Mouse (Mus musculus): Measurements from ENCODE around the gene Gm11011. TPM values are rescaled to one million over a fixed set of nuclear protein-coding genes. Genes with fewer than 3 reads are reported as not detected.

The Gm11011 gene
- total RNA-seq, 4 experiments from 2014 or later: not detected

DNA sequence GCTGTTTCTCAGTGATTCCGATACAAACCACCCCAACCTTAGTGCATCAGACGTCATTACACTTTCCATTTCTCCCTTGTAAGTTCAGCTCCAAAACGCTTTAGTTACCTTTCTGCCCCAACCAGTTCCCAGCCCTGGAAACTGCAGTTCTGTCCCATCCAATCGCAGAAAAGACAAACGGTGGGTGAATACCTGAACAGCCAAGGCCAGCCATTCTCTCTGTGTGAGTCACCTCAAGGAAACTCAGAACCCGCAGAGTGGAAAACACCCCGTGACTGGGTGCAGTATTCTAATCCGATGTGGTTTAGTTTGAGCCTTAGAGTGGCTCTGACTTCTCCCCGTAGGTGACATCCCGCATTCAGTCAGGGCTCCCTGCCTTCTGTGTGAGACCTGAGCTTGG, 2.2 kb upstream of the Gm11011 start:
- no peak for DNase-seq (ENCODE audit: low spot score in 2 of 2)

DNA sequence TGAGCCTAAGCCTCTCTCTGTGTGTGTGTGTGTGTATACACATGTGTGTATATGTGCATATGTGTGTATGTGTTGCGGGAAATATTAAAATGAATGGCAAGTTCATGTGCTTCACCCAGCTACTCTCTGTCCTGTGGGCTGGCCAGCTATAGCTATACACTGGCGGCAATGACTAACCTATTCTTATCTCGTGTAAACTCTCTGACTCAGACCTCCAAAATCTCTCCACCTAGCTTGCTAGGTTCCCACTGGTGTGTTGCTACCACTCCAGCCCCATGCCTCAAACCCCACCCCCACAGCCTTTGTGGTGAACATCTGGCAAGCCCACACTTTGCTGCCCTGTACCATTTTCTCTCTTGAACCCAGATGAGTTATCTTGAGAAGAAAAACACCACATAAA, 857 bp downstream of the Gm11011 start:
- DNase-seq (ENCODE audit: low spot score in 2 of 2): no peak

DNA sequence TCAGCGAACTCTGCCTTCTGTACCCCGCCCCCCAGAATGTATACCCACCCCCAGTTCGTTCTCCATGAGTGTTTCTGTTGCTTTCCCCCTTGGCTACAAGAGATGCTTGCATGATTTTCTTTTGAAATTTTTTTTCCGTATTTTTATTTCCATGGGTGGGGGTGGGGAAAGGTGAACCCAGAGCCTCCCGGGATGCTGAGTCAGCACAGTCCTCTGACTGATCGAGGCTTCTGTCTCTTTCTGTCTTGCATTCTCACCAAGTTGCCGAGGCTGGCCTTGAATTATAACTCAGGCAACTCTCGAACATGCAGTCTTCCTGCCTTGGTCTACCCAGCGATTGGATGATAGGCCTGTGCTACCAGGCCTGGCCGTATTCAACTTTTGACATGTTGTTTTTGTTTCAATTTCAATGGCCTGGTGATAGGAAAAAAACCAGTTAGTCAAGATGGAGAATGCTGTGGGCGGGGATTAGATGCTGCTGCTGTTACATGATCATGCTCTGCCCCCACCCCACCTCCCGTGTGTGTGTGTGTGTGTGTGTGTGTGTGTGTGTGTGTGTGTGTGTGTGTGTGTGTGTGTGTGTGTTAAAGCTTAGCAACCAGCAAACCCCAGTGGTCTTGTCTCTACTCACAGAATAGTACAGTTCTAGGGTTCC, 1.8 kb downstream of the Gm11011 start:
- no peak for DNase-seq (ENCODE audit: low spot score in 2 of 2)

DNA sequence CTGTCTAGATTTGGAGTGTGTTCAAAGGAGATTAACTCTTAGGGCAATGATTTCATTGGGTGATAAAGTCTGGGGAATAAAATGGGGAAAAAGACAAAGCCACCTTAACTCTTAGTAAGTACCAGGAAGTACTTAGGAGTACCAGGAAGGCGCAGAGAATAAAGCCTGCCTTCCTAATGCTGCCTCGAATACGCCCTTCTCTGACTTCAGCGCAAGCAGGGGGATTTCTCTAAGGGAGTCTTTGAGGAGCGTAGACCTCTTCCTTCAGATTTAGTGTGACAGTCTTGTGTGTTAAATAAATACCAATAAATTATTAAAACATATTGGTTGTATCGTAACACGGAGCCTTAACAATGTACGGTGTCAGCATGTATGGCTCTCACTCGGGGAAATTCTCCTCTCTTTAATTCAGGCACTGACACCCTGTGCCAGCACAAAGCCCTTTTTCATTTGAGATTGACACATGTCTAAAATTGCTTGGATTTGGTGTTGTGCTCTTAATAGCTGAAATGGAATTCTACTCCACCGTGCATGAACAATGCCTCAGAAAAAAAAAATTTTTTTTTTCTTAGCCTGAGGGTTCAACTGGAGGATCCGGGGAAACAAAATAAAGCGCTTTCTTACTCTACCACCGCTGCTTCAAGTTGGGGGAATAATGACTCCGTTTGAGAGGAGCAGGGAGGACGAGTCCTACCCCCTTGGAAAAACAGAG, 2.6 kb downstream of the Gm11011 start:
- no peak for DNase-seq (ENCODE audit: low spot score in 2 of 2)

DNA sequence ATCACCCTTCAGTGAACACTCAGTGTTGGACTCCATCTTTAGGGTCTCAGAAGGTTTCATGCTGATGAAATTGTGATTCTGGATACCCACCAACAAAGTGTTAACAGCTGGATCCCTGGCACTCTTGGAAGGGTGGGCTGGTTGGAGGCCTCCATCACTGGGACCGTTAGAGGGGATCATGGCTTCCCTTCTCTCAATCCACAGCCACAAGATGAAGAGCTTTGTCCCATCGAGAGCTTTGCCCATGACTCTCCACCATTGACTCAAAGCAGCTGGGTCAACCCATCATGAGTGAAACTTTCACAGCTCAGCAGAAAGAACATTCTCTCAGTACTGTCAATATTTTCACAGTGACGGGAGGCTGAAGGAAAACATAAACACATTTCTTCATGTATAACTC, 4.1 kb downstream of the Gm11011 start:
- no peak for DNase-seq (ENCODE audit: low spot score in 2 of 2)

DNA sequence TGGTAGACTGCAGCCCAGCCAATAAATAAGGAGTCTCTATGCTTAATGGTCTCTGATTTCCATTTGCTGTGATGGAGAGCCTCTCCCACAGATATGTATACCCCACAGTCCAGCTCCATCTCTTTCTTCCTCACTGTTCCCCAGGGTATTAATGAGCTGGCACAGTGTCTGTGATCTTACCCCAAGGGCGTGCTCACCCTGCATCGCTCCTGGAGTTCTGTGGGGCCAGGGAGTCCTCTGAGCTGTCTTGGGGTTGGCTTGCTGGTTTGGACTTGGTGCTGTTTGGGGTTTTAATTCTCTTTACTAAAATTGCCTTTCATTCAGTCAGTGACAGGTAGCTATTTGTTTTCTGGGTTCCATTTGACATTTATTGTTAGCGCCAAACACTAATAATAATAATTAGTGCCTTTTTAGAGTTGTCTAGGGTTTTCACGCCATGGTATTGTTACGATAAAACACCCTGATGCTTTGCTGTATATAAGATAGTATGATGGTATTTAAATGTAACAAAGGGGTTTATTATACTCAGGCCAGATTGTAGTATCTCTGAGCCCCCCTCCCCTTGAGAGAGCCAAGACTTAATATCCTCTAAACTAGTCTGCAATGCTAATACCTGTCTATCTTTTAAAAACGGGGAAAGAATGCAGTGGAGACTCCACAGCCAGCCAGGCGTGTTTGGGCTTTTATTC, 9.9 kb downstream of the Gm11011 start:
- no peak for DNase-seq (ENCODE audit: low spot score in 2 of 2)

DNA sequence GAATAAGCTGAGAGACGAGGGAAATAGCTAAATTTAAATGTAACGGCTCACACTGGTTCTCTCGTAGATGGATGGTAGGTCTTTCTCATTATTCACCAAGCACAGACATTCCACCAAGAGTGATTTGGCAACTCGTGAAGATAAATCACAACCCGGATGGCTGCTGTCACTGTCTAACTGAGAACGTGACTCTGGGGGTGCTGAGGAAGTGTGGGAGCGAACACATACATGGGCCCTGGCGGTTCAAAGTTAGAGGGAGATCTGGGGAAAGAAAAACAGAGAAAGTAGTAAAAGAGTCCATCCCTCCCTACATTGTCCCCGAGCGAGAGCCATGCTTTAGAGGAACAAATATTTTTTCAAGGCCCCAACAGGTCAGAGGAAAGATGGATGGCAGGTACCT, 17.5 kb downstream of the Gm11011 start:
- DNase-seq (ENCODE audit: low spot score in 2 of 2): no peak

DNA sequence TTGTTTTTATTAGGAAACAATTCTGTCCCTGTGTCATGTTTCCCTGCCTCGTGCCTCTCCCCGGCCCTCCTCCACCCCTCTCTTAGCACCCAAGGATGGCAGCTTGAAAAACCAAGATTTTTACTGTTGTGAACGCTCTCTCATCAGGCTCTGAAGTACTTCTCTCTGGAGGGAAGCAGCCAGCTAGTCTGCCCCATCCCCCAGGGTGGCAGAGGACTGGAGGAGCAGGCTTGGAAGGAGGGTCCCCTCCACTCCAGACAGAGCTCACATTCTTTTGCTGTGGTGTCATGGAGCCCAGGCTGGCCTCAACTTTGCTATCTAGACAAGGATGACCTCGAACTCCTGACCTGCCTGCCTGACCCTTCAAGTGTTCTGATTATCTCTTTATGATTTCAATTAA, 21.4 kb downstream of the Gm11011 start:
- DNase-seq (ENCODE audit: low spot score in 2 of 2): no peak

DNA sequence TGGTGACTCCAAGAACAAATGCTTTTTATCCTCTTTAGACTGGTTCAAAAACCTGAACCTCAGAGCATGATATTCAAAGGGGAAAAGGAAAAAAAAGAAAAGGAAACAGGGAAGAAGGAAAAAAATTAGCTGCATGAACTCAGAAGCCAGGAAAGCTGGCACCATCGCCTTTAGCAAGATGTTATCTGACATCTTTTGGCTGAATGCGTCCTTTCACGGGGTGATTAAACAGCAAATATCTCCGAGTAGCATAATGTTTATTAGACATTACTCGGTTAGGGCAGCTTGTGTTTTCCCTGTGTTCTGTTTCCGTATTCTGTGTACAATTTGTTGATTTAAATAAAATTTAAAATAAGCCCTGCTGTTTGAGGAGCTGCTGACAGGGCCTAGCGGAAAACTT, 21.8 kb downstream of the Gm11011 start:
- DNase-seq (ENCODE audit: low spot score in 2 of 2): no peak

DNA sequence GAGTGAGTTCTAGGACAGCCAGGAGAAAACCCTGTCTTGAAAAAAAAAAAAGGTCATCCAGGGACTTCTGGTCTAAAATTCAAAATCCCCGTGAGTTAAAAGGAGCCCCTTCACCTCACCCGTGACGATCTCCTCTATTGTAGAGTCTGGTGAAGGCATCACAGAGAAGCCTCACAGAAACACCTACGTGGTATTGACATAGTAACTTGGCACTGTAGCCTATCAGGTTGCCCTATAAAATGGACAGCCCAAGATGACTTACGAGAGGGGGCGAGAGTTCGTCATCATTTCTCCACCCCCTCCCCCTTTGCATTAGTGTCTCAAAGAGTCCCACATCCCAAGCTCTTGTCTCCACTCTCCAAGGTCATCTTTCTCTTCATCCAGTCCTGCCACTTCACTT, 41.9 kb downstream of the Gm11011 start:
- no peak for DNase-seq (ENCODE audit: low spot score in 2 of 2)

DNA sequence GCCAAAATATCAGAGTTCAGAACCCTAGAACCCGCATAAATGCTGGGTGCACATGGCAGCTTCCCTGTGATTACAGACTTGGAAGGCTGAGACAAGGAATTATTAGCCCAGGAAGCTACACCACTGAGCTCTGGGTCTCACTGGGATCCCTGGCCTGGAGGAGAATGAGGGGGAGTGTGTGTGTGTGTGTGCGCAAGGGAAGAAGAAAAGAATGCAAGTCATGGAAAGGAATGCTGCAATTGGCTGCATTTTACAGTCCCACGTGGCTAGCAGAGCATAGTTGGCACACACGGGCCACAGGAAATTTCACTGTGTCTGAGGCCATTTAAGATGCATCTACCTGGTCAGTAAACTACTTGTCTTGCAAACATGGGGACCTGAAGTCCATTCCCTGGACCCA, 48.6 kb downstream of the Gm11011 start:
- DNase-seq (ENCODE audit: low spot score in 2 of 2): no peak

Other genes with a start within 250 kb of the Gm11011 start
- gene Tshz2, start 45.3 kb upstream of the Gm11011 start, total RNA-seq (2022): 10 to 100 TPM in 2 of 4 experiments, 1 to 10 TPM in 2; 6.5 to 11.3 (median 8.9) TPM